In the genomic region with DNA sequence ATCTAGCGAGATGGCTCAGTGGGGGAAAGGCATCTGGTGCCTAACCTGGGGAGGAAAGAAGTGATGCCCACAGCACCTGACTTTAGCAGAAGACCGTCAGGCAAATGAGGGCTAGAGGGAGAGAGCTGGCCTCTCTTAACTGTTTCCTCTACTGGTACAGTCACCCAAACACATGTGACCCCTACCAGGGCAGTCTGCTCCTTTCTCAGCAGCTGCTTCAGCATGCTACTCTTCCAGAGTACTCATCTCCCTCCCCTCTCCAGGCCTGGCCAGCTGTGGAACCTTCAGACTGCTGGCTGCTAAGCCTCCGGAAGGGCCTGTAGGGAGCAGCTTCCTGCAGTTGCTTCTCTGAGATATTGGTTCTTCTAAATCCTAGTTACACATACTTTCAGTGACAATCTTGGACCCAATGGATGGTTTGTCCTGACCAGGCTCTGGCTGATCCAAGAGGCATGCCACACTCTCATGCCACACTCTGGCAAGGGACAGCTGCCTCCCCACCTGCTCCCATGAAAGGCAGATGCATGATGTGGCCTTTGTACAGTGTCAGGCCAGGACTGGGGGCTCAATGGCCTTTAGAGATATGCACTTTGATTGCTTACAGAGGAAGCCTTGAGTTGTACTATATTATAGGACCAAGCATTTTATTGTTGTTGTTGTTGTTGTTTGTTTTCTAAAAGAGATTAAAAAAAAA, we compare ENCODE assay signal across 14 mouse cellular contexts.
A peak's percentile ranks its signal among the peaks of the same experiment; 100 is the strongest.
DNase-seq lines count a peak whose midpoint lies in the region; ATAC-seq and TF ChIP-seq lines count a peak whose summit lies in the region.
"Had no signal": no experiment of that assay in that cellular context is flagged by ENCODE, and none has a peak within 500 bp of the region (broad histone marks: within the 10 kb centered on the region; RNA-seq: fewer than 3 reads in every experiment).

No protein-coding gene starts in this region.

- no peak overlapping the region for H3K4me3 ChIP-seq in heart, postnatal 0 days (ENCODE audit: low read depth, low read length)
- H3K4me3 ChIP-seq in layer of hippocampus, adult 2 months, result no peak overlapping the region
- H3K4me3 ChIP-seq in G1E (ENCODE audit: low read depth, low read length), result no peak overlapping the region
- no peak overlapping the region for H3K4me3 ChIP-seq in limb, embryonic 14.5 days (replicated peaks; ENCODE audit: low read length)
- H3K4me3 ChIP-seq: heart, embryonic 12.5 days had no signal

- H3K4me2 ChIP-seq in heart, postnatal 0 days (ENCODE audit: low read depth, low read length), result no peak overlapping the region
- H3K4me2 ChIP-seq in limb, embryonic 14.5 days (replicated peaks; ENCODE audit: low read depth, low read length, severe bottlenecking), result no peak overlapping the region
- H3K4me2 ChIP-seq: heart, embryonic 12.5 days; hindbrain, embryonic 14.5 days had no signal

- H3K4me1 ChIP-seq in heart, postnatal 0 days (ENCODE audit: control insufficient read depth, insufficient read depth), result peaks cover 11% of the 10 kb centered on the region
- H3K4me1 ChIP-seq in G1E (ENCODE audit: insufficient read depth, low read depth, low read length), result peaks cover 14% of the 10 kb centered on the region
- H3K4me1 ChIP-seq in limb, embryonic 14.5 days (ENCODE audit: control insufficient read depth, insufficient read depth, low read length), result peaks cover under 1% of the 10 kb centered on the region

- H3K27me3 ChIP-seq in heart, postnatal 0 days (ENCODE audit: control insufficient read depth, insufficient read depth, low read length), result no peaks in the 10 kb centered on the region
- no peaks in the 10 kb centered on the region for H3K27me3 ChIP-seq in G1E (ENCODE audit: insufficient read depth, low read length)
- no peaks in the 10 kb centered on the region for H3K27me3 ChIP-seq in limb, embryonic 14.5 days (ENCODE audit: control insufficient read depth, insufficient read depth, low read length)
- H3K27me3 ChIP-seq: heart, embryonic 12.5 days had no signal

- no peak for TF ChIP-seq POLR2A in limb, embryonic 14.5 days (IDR thresholded peaks at IDR 0.05; ENCODE audit: borderline replicate concordance, extremely low read depth, insufficient read depth, insufficient read length)

- ATAC-seq in heart, postnatal 0 days (ENCODE audit: insufficient read depth, low read depth), result peak; percentile 45; the same call in 1 of the 2 replicates
- 0 out of 2 replicates have a peak, but pooled peaks have one; percentile 8 for ATAC-seq in G1E (ENCODE audit: extremely low read depth, insufficient number of reproducible peaks, low FRiP score, poor library complexity, severe bottlenecking)
- peak; percentile 74 for ATAC-seq in limb, embryonic 14.5 days (ENCODE audit: low FRiP score, low read depth)
- ATAC-seq: forebrain, embryonic 16.5 days had no signal

- 75% methylated on average over 3 of the region's 3 CpGs for WGBS in heart, postnatal 0 days
- 66% methylated on average over 3 of the region's 3 CpGs for WGBS in limb, embryonic 14.5 days

- DNase-seq in heart, postnatal 0 days (ENCODE audit: low spot score), result no peak
- DNase-seq in heart, postnatal 4 days, result no peak
- no peak for DNase-seq in layer of hippocampus, adult 2 months (ENCODE audit: low spot score in 2 of 2)
- no peak for DNase-seq in layer of hippocampus, adult 9-11 months
- DNase-seq in G1E (ENCODE audit: low spot score), result no peak
- DNase-seq in limb, embryonic 14.5 days (ENCODE audit: low spot score), result peak; percentile 42
- DNase-seq in thymus, postnatal 14 days, result no peak
- no peak for DNase-seq in right cerebral cortex, postnatal 14 days
- DNase-seq: adrenal gland, postnatal 10 days; cerebellum, adult 9-11 months; lung, adult 18-20 months had no signal

- H3K27ac ChIP-seq in heart, postnatal 0 days (ENCODE audit: low read depth), result no peak overlapping the region; the same call in 1 of the 2 replicates
- H3K27ac ChIP-seq in layer of hippocampus, adult 2 months, result peak overlapping the region; percentile 5; the same call in 1 of the 2 replicates
- H3K27ac ChIP-seq in limb, embryonic 14.5 days (replicated peaks; ENCODE audit: low read depth, low read length), result no peak overlapping the region
- H3K27ac ChIP-seq: hindbrain, embryonic 14.5 days had no signal

- no peak for TF ChIP-seq CTCF in heart, postnatal 0 days (IDR thresholded peaks at IDR 0.05; ENCODE audit: low read depth)
- TF ChIP-seq CTCF in layer of hippocampus, adult 2 months (conservative IDR thresholded peaks at IDR 0.05), result no peak
- no peak for TF ChIP-seq CTCF in G1E (IDR thresholded peaks at IDR 0.05; ENCODE audit: low read depth, low read length)

- no peaks in the 10 kb centered on the region for H3K9me3 ChIP-seq in heart, postnatal 0 days (replicated peaks; ENCODE audit: control insufficient read depth, low read length)
- no peaks in the 10 kb centered on the region for H3K9me3 ChIP-seq in G1E (replicated peaks)
- no peaks in the 10 kb centered on the region for H3K9me3 ChIP-seq in limb, embryonic 14.5 days (ENCODE audit: control insufficient read depth, low read length)
- H3K9me3 ChIP-seq: heart, embryonic 12.5 days had no signal

- H3K9ac ChIP-seq in heart, postnatal 0 days (replicated peaks; ENCODE audit: low read depth, low read length), result no peak overlapping the region
- H3K9ac ChIP-seq in limb, embryonic 14.5 days (ENCODE audit: low read depth, low read length, severe bottlenecking), result no peak overlapping the region
- H3K9ac ChIP-seq: heart, embryonic 12.5 days; hindbrain, embryonic 14.5 days had no signal

- no peak for TF ChIP-seq EP300 in heart, postnatal 0 days (IDR thresholded peaks at IDR 0.05; ENCODE audit: low read depth)

- H3K36me3 ChIP-seq in heart, postnatal 0 days (replicated peaks; ENCODE audit: control insufficient read depth, insufficient read depth, low read length), result peaks cover 12% of the 10 kb centered on the region; the same call in 1 of the 2 replicates
- H3K36me3 ChIP-seq in G1E (replicated peaks), result peaks cover 78% of the 10 kb centered on the region
- H3K36me3 ChIP-seq in limb, embryonic 14.5 days (ENCODE audit: control insufficient read depth, insufficient read depth, low read length), result peaks cover 7% of the 10 kb centered on the region; the same call in 1 of the 2 replicates
- H3K36me3 ChIP-seq: heart, embryonic 12.5 days had no signal

Comparison
In these comparisons a context has a peak if more than half of its experiments do, and no peak if none do; other contexts are left out.
1. ATAC-seq: peak in every context shown above with its lines; median percentile 74 in limb, embryonic 14.5 days; 45 in heart, postnatal 0 days; 8 in G1E.